Mouse (Mus musculus): ENCODE data around the gene Havcr1. TPM values are rescaled to one million over a fixed set of nuclear protein-coding genes. Genes with fewer than 3 reads are reported as not detected.
"Not testable (repeated sequence)": the region's sequence is repeated elsewhere in the genome, so short reads cannot be mapped to it uniquely, and the experiment has no call there.

Havcr1 gene
- 0.52 TPM in 1 of 2 replicates, not detected in the other for total RNA-seq (2015)
- total RNA-seq (2017), result not detected in 2 replicates

DNA sequence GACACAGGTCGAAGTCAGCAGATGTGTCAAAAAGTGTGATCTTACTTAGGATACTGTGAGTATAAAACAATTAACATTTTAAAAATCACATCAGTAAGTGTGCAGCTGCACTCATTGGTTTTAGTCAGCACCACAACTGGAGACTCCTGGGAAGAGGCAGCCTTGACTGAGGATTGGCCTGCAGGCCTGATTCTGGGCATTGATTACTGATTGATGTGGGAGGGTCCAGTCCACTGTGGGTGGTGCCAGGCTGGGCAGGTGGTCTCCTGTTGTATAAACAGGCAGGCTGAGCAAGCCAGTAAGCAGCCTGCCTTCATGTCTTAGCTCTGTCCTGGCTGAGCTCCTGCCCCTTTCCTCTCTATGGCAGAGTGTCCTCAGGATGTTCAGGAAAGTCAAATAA is at the start of gene Havcr1:
Havcr1 (plus strand) TSS at position 5 of the 400 bp plus-strand sequence.
- ATAC-seq (replicated peaks; ENCODE audit: poor library complexity), result not testable (repeated sequence)

DNA sequence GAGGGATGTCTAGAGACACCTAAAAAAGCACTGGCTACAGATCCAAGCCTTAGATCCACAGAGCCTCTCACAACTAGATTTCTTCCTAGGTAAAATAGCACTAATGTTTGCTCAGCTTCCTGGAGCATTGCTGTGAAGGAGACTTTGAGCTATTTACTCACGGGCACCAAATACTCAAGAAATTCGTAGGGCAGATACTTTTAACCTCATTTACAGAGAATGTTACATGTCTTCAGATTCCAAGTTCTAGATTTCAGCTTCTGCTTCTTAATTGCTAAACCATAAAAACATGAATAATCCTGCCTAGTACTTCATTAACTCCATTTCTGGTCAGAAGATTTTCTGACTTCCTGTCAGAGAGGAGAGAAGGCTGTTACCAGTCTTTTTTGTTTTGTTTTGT is 44.7 kb upstream of the Havcr1 start:
- no peak for ATAC-seq (replicated peaks; ENCODE audit: poor library complexity)

DNA sequence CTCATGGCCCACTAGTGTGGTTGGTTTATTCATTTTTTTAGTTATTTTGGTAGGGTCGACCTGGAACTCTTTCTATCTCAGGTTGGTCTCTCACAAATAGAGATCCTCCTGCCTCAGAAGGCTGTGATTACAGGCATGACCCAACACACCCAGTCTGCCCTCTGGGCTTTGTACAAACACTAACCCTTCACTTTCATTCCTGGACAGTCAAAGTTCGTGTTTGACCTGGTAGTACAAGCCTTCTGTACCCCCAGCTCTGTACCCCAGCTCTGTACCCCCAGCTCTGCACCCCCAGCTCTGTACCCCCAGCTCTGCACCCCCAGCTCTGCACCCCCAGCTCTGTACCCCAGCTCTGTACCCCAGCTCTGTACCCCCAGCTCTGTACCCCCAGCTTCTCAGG is 39.0 kb upstream of the Havcr1 start:
- not testable (repeated sequence) for ATAC-seq (replicated peaks; ENCODE audit: poor library complexity)

DNA sequence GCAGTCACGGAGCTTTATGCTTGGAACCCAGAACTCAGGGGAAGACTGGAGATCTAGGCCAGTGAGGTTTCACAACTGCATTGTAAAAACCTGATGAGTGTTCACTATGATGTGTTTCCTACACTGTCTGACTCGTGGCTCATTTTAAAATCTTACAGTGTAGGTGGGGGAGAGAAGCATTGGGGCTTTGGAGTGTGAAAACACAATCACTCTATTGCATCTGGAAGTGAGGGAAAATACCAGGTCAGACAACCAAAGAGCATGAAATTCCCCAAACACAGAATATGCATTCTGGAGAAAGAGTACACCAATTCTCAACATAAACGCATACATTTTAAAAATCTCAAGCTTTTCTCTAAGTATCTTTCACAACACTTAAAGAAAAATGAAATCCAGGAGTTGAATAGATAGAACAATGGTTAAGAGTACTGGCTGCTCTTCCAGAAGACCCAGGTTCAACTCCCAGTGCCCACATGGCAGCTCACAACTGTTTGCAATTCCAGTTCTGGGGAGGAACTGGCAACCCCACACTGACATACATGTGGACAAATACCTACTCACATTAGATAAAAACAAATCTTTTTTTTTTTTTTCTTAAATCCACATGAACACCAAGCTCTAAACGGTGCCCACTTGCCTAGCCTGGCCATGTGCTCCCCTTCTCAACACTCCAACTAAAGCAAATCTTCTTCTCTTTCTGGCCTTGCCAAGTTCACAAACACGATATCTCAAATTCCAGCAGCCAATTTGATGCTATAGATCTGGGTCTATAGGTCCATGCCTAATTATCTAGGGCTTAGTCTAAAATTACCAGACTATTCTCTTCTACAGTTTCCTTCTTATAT is 37.2 kb upstream of the Havcr1 start:
- no peak for ATAC-seq (replicated peaks; ENCODE audit: poor library complexity)

DNA sequence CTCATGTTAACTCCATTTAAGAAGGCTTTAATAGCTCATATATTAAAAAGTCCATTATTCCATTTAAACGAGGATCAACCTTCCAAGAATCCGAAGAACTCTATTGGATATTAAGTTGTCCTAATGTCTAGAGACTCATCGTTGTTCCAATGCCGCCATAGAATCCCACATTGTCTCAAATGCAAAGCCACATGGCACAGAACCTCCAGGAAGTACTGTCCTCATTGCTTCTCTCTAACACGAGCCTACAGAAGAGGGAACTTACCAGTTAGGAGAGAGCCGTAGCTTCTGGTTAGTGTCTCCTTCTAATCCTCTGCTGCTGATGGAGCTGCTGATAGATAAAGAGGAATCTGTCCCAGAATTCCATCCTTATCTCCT is 36.6 kb upstream of the Havcr1 start:
- ATAC-seq (replicated peaks; ENCODE audit: poor library complexity), result no peak

DNA sequence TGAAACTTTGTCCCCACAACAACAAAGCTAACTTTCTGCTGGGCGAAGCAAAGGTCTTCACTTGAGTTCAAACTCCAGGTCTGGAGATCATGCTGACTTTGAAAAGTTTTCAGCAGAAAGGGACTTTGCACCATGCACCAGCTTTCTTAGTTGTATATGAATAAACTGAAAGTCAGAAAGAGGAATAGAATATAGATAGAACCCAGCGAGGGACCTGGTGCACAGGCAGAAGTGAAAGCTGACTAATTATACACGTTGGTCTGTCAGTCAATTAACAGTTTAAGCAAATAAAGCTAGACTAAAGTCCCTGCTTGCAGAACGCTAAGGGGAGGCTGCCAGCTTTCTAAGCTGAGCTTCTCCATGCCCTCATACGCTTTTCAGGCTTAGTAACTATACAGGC is 36.0 kb upstream of the Havcr1 start:
- peak; percentile 31; the same call in 1 of the 2 replicates for ATAC-seq (replicated peaks; ENCODE audit: poor library complexity)

DNA sequence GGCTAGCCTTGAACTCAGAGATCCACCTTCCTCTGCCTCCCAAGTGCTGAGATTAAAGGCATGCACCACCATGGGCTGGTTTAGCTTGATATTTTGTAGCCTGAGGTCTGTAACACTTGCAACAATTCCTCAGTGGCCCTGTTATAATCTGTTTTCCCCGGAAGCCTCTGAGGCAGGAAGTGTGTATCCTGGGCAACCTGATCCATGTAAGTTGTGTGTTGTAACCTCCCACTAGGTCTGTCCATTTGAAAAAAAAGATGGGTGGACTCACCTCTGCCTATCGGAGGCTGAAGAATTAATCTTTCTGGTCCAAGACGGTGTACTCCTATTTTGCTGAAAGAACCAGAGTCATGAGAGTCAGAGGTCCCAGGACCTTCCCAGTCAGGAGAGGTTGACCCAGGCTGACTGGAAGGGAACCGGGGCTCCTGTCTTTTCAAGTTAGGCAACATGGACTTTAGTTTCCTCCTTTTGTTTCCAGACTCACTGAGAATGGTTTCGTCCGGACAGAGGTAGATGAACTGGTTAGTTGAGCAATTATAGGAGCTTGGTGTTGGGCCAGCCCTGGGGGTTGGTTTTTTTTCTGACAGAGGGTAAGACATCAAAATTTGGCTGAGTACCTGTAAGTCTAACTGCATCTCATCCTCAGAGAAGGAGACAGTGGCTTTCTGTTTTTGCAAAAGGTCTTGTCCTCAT is 28.1 kb upstream of the Havcr1 start, which contains the start of gene Timd2:
Timd2 (minus strand) TSS at position 398 of the 693 bp plus-strand sequence.
- ATAC-seq (replicated peaks; ENCODE audit: poor library complexity), result no peak

DNA sequence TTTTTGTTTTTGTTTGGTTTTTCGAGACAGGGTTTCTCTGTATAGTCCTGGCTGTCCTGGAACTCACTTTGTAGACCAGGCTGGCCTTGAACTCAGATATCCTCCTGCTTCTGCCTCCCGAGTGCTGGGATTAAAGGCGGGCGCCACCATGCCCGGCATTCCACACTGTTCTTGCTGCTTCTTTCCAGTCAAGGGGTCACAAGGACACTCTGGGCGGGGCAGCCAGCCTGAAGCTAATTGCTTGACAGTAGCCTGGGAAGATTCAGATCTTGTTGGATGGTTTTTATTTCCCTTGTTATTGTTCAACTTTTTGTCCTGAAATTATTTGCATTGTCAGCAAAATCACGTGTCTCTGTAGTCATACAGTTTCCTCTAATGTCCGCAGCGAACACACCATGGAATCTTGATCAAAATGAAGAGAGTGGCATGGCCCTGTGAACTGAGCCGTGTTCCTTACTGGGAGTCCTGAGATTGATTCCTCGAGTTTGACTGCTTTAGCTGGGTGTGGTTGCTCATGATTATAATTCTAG is 3.3 kb upstream of the Havcr1 start:
- no peak for ATAC-seq (replicated peaks; ENCODE audit: poor library complexity)

DNA sequence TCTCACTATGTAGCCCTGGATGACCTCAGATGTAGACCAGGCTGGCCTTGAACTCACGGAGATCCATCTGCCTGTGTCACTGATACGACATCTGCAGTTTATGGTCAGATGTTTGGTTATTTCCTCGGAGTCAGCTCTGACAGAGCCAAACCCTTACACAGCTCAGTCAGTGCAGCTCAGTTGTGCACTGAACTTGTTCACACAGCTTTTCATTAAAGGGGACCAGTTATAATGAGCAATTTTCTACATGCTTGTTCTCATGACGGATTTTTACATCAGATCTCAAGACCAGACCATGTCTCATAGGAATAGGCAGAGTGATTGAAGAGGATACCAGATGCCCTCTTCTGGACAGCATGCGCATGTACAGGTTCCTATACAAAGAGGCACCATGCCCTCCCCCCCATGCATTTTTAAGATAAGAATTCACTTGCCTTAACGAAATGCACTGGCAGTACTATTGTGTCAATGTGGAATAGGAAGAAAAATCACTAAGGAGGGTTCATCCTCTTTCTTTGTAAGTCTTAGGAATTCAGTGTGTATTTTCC is 1.6 kb upstream of the Havcr1 start:
- ATAC-seq (replicated peaks; ENCODE audit: poor library complexity), result peak; percentile 96

DNA sequence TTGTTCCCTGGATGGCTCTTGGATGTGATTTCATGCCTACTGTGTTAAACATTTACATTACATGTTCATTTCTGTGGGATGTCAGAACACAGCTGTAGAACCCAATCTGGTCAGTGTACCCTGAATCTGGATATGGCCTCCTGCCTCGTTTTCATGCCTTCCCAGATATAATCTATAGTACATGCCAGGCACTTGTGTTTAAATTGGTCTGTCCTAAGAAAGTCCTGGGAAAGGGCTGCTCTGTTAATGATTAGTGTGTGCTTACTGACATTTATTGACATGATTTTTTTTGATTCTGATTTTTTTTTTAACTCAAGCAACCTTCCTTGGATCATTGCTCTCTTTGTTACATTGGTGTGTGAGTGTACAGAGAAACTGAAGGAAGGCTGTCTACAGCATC is 263 bp upstream of the Havcr1 start:
- no peak for ATAC-seq (replicated peaks; ENCODE audit: poor library complexity)

DNA sequence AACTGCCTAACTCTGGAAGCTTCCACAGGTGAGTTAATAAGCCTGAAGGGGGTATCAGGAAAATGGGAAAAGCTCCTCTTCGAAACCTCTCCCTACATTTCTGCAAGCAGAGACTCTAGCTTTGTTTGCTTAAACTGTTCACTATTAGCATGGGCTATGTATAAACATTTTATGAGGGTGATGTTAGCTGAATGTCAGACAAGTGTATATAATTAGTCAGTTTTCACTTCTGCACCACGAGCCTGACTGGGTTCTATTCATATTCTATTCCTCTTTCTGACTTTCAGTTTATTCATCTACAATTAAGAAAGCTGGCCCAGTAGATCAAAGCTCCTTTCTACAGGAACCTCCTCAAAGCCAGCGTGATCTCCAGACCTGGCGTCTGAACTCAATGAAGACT is 4.6 kb downstream of the Havcr1 start:
- ATAC-seq (replicated peaks; ENCODE audit: poor library complexity), result no peak

DNA sequence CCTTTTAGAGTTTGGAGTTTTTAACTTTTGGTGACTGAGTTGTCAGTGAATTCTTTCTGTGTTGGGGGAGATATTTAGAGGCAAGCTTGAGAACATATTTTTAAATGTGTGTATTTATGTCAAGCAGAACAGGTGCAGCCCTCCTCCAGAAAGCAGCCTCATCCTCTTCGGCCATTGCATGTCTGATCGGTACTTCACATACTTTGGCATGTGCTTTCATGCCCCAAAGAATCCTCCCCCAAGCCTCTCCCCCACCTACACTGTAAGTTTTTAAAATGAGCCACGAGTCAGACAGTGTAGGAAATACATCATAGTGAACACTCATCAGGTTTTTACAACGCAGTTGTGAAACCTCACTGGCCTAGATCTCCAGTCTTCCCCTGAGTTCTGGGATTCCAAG is 6.0 kb downstream of the Havcr1 start:
- ATAC-seq (replicated peaks; ENCODE audit: poor library complexity), result no peak

DNA sequence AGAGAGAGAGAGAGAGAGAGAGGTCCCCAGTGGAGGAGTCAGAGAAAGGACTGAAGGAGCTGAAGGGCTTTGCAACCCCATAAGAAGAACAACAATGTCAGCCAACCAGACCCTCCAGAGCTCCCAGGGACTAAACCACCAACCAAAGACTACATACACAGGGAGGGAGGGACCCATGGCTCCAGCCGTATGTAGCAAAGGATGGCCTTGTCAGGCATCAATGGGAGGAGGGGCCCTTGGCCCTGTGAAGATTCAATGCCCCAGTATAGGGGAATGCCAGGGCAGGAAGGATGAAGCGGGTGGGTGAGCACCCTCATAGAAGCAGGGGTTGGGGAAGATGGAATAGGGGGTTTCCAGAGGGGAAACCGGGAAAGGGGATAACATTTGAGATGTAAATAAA is 6.8 kb downstream of the Havcr1 start:
- ATAC-seq (replicated peaks; ENCODE audit: poor library complexity), result no peak

DNA sequence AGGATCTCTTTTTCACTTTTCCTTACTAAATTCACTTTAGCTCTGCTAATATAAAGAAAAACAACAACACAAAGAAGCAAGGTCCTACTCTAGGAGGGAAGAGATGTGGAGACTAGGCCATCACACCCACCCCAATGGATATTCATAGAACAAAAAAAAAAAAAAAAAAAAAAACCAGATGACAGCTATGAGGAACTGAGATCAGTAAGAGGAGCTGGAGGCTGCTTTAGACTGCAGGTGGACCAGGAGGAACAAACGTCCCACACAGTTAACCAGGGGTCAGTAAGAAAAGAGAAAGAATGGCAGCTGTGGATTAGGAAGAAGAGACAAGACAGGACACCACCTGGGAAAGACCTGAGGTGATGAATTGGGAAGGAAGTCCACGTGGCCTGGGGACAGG is 13.1 kb downstream of the Havcr1 start:
- ATAC-seq (replicated peaks; ENCODE audit: poor library complexity), result no peak

DNA sequence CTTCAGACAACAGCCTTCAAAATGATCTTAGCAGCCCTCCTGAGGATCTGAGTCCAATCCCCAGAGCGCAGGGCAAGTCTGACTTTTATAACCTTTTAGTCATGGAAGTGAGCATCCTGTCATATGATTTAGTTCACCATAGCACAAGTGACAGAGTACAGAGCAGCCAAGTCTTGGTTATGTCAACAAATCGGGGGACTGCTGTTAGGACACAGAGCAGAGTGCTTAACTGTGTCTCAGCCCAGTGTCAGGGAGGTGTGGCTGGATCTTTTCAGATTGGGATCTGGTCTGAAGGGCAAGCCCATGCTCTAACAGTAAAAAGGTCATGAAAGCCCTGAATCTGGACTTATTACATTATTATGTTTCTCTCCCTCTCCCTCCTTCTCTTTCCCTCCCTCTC is 18.8 kb downstream of the Havcr1 start:
- ATAC-seq (replicated peaks; ENCODE audit: poor library complexity), result no peak

DNA sequence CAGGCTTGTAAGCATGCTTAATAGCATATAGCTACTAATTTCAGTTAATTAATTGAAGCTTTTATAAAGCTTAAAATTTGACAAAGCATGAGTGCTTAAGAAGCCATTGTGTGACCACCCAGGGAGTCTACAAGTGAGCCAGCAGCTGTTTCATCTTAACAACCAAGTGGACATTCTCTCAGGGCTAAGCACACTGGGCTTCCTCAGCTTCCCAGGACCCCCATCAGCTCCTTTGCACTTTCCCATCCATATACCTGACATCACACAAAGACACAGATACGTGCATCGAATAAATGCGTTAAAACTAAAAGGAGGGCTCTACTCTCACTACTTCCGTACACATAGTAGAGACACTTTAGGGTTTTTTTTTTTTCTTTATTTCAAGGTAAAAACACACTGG is 19.8 kb downstream of the Havcr1 start:
- ATAC-seq (replicated peaks; ENCODE audit: poor library complexity), result no peak

DNA sequence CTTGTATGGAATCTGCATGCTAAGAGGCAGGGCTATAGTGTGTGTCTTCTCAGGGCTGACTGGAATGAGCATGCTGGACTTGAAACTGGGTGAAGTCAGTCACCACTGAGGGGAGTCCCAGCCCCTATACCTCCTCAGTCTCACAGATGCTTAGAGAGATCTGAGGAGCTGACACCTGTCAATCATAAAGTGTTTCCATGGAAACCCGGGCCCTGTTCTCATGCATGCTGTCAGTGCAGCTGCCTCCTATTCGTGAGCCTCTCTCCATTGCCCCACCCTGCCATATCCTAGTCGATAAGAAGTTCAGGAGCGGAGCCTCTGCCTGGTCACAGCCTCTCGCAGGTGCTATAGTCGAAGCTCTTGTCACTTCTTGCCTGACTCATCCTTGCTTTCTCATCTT is 20.8 kb downstream of the Havcr1 start:
- not testable (repeated sequence) for ATAC-seq (replicated peaks; ENCODE audit: poor library complexity)

DNA sequence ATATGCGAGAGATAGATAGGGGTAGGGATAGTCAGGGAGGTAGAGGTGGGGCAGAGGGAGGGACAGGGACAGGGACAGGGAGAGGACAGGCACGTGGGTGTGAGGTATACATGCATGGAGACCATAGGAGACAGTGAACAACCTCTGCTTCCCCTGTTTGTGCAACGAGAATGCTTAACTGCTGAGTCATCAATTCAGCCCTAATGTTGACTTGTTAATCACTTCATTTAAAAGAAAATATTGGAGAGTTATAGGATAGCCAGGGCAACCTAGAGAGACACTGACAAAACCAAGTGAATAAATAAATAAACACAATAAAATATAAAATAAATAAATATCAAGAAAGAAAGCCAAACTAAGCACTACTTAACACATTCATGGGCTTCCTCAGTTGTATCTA is 42.0 kb downstream of the Havcr1 start:
- ATAC-seq (replicated peaks; ENCODE audit: poor library complexity), result no peak

DNA sequence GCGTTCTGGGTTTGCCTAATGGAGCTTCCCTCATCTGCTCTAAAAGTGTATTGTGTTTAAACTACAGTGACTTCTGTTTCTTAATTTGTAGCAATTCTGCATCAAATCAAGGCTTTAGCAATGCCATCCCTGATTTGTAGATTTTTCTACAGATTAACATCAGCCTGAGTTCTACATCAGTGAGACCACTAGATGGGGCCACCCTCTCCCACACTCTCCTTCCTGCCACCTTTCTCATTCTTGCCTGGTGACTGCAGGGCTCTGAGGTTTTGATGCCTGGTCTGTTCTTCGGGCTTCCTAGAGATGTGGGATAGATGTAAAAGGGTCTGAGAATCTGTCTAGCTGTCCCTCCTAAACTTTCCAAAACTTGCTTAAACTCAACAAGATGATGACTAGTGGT is 44.9 kb downstream of the Havcr1 start:
- no peak for ATAC-seq (replicated peaks; ENCODE audit: poor library complexity)

DNA sequence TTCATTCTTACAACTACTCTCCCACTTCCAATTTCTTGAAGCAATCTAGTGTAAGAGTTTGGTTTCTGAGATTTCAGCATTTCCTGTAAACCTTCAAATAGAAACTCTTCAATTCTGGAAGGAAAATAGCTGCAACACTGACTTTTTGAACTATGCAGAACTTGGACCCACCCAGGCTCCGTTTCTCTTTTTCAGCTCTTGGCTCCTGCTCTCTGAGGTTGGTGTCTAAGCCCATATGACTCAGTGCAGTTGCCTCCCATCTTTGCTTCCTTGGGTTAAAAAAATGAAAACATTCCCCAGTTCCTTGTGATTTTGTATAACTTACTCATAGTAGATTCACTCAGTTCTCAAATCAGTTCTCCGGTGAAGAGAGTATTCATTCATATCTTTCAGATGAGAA is 69.6 kb downstream of the Havcr1 start:
- ATAC-seq (replicated peaks; ENCODE audit: poor library complexity), result no peak

DNA sequence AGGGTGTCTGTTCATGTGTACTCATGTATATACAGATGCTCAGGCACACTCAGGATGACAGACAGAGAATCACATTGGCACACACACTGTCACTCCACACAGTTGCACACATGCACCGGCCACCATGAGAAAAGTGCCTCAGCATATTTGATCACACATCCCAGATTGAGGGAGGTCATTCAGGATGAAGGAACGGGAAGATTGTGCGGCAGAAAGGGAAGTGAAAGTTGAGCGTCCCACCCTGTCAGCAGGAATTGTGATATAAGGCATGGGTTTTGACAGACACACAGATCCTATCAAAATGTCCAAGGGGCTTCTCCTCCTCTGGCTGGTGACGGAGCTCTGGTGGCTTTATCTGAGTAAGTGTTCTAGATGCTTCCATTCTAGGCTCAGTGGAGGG is 75.6 kb downstream of the Havcr1 start, which contains the start of gene Timd4:
Timd4 (plus strand) TSS at position 290 of the 400 bp plus-strand sequence.
- ATAC-seq (replicated peaks; ENCODE audit: poor library complexity), result no peak

DNA sequence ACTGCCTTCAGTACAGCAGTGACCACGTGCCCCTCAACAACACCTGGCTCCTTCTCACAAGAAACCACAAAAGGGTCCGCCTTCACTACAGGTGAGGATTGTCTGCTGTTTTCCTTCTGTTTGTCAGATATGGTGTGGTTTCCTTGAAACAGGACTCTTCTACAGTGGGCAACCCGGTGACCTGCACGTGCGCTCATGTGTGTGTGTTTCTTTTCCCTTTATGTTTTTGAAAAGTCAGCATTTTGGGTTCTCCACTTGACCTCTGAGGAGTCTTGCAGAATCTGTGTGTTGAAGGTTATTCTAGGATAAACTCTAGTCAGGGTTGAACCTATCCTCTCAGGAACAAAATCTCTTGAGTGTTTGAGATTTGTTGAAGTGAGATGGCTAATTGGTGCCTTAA is 82.8 kb downstream of the Havcr1 start:
- ATAC-seq (replicated peaks; ENCODE audit: poor library complexity), result no peak

Measured in megakaryocyte progenitor cell, adult 5-6 weeks (primary cell).